Mouse (Mus musculus) E14TG2a.4 (cell line): ENCODE measurements around the gene Rpl36-ps4.

ENCODE experiments used
- CTCF ChIP-seq: conservative IDR thresholded peaks from 2 replicates; pipeline ENCODE4 v1.5.1; 2014; ENCODE audit warnings: low read length
- NANOG ChIP-seq: IDR thresholded peaks from 2 replicates; pipeline ENCODE4 v1.6.1; 2014; ENCODE audit warnings: borderline replicate concordance, low read length, mixed read lengths

DNA sequence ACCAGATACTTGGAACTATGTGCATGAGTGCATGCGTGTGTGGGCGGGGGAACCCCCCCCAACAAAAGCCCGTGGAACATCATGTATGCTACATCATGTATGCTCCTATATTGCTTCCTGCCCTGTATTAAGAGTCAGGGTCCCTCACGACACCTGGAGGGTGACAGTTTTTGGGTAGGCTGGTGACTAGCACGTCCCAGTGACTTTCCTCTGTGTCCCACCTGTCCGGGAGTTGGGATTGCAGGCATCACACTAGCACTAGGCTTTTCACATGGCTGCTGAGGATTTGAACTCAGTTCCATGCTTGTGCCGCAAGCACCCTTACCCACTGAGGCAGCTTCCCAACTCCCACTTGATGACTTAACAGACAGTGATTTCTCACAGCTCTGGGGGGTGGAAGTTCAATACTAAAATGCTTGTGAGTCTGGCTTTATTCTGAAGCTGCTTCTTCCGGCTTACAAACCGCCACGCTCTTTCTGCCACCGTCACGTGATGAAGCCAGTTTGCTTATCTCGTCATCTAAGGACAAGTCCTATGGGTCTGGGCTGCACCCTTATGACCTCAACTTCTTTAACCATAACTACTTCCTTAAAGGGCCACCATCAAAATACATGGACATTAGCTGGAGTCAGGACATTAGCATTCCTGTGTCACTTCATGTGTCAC, 49.2 kb upstream of the Rpl36-ps4 start:
- TF ChIP-seq CTCF (no peak), NANOG (no peak)
